Mouse (Mus musculus): ENCODE data around the gene Nupl1. TPM values are rescaled to one million over a fixed set of nuclear protein-coding genes. Genes with fewer than 3 reads are reported as not detected.

The Nupl1 gene
- polyA plus RNA-seq, 1 experiment from 2014 or later, result not detected

DNA sequence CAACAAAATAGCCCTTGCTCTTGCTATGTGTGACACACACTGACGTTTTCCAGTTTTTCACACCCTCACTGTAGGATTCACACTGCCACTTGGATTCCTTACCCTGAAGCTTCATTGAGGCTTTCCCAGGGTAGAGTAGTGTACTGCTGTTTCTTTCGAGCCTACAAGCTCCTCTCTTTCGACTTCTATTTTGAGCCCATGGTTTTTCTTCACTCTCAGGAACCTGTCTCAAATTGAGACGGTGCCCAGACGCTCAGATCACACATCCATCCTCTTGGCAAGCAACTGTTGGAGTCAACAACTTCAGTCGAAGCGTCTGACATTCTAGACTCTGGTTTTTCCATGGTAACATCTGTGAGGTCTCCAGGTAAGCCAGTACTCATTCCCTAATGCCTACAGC is 54.3 kb downstream of the Nupl1 start, which contains the start of gene Atp8a2:
Atp8a2 (minus strand) TSS at position 296 of the 400 bp plus-strand sequence.
- 82% methylated on average over 7 of the region's 7 CpGs for WGBS (ENCODE audit: missing documents)
- Histone ChIP-seq H3K27ac (no peak within 1 kb of the TSS), H3K36me3 (ENCODE audit: inconsistent target) (no peaks in the 10 kb centered on the region), H3K79me2 (ENCODE audit: inconsistent target) (no peaks in the 10 kb centered on the region), H3K4me3 (ENCODE audit: inconsistent target) (no peak within 1 kb of the TSS)

DNA sequence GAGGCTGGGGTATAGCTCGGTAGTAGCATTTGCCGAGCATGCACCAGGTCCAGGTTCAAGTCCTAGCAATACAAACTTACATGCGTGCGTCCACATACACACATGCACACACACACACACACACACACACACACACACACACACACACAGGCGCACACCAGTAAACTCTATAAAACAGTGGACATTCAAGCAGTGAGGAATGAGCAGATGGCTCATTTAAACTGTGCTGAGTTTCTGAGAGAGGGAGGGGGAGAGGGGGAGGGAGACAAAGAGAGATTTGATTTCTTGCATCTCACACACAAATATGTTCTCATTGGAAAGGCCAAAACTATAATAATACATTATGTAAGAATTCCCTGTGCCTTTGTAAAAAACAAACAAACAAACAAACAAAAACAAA is 55.2 kb downstream of the Nupl1 start:
- WGBS (ENCODE audit: missing documents), result 71% methylated on average over 1 of the region's 5 CpGs
- Histone ChIP-seq H3K36me3 (ENCODE audit: inconsistent target) (no peaks in the 10 kb centered on the region), H3K27ac (no peak overlapping the region), H3K4me3 (ENCODE audit: inconsistent target) (no peak overlapping the region), H3K79me2 (ENCODE audit: inconsistent target) (no peaks in the 10 kb centered on the region)

- WGBS (ENCODE audit: missing documents), result 71% methylated on average over 1 of the region's 1 CpGs
- no peaks in the 10 kb centered on the region for H3K36me3 ChIP-seq (ENCODE audit: inconsistent target)
- no peak overlapping the region for H3K27ac ChIP-seq
- no peak overlapping the region for H3K4me3 ChIP-seq (ENCODE audit: inconsistent target)
- H3K79me2 ChIP-seq (ENCODE audit: inconsistent target), result no peaks in the 10 kb centered on the region
These were observed 56.6 kb downstream of the Nupl1 start for GRCm38 (mm10) chr14:60194606-60195005.

GRCm38 (mm10) chr14:60189771-60190170 is 61.5 kb downstream of the Nupl1 start:
- Histone ChIP-seq H3K4me3 (ENCODE audit: inconsistent target) (no peak overlapping the region), H3K27ac (no peak overlapping the region), H3K36me3 (ENCODE audit: inconsistent target) (no peaks in the 10 kb centered on the region), H3K79me2 (ENCODE audit: inconsistent target) (no peaks in the 10 kb centered on the region)
- WGBS (ENCODE audit: missing documents), result 77% methylated on average over 5 of the region's 5 CpGs

DNA sequence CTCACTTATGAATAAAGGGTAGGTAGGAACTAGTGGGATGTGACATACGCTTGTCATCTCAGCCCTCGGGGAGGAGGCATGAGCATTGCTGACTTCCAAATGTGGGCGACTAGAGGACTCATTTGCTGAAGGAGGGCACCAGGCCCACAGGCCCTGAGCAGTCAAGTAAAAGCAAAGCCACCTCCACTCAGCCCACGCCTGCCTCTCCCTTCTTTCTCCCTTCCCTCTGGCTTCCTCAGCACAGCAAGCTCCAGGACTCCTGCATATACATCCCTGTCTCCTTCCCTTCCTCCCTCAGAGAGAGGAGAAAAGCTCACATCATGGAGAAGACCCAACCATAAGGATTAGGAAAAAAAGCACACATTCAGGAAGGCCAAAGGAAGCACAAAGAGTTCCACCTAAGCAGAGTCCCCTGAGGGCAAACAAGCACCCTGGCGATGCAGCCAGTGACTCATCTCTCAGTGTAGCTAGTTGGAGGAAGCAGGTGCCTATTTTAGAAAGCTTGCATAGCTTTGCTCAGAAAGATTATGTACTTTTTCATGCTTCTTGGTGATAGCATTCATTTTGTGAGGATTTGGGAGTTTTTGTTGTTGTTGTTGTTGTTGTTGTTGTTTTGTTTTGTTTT is 62.9 kb downstream of the Nupl1 start:
- H3K79me2 ChIP-seq (ENCODE audit: inconsistent target), result no peaks in the 10 kb centered on the region
- H3K4me3 ChIP-seq (ENCODE audit: inconsistent target), result no peak overlapping the region
- 89% methylated on average over 5 of the region's 5 CpGs for WGBS (ENCODE audit: missing documents)
- H3K36me3 ChIP-seq (ENCODE audit: inconsistent target), result no peaks in the 10 kb centered on the region
- no peak overlapping the region for H3K27ac ChIP-seq

DNA sequence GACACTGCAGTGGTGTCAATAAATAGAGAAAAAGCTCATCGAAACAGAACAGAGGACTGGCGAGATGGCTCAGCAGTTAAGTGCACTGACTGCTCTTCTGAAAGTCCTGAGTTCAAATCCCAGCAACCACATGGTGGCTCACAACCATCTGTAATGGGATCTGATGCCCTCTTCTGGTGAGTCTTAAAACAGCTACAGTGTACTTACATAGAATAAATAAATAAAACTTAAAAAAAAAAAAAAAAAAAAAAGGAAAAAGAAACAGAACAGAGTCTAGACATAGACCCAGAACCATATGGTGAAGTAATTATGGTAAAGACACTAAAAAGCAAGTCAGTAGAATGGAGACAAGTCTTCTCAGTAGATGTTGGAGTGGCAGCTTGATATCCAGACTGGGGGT is 69.9 kb downstream of the Nupl1 start:
- Histone ChIP-seq H3K4me3 (ENCODE audit: inconsistent target) (no peak overlapping the region), H3K36me3 (ENCODE audit: inconsistent target) (no peaks in the 10 kb centered on the region), H3K27ac (no peak overlapping the region), H3K79me2 (ENCODE audit: inconsistent target) (no peaks in the 10 kb centered on the region)
- WGBS (ENCODE audit: missing documents), result 90% methylated on average over 2 of the region's 2 CpGs

DNA sequence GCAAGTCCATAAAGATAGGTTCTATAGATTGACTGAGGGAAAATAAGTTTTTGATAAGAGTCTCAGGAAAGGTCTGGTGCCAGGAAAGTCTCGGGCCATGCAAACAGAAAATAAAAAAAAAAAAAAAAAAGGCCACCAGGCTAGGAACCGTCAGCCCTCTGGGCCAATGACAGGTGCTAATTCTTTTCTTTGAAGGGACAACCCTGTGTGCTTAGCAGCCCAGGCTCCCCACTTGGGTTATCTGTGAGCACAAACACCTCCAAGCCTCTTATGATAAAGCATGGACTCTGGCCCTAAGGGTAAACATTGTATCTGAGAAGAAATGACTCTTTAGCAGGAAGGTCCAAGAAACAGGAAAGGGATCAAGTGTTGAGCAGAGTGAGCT is 72.7 kb downstream of the Nupl1 start:
- Histone ChIP-seq H3K79me2 (ENCODE audit: inconsistent target) (no peaks in the 10 kb centered on the region), H3K4me3 (ENCODE audit: inconsistent target) (no peak overlapping the region), H3K36me3 (ENCODE audit: inconsistent target) (no peaks in the 10 kb centered on the region), H3K27ac (no peak overlapping the region)
- 52% methylated on average over 2 of the region's 2 CpGs for WGBS (ENCODE audit: missing documents)

DNA sequence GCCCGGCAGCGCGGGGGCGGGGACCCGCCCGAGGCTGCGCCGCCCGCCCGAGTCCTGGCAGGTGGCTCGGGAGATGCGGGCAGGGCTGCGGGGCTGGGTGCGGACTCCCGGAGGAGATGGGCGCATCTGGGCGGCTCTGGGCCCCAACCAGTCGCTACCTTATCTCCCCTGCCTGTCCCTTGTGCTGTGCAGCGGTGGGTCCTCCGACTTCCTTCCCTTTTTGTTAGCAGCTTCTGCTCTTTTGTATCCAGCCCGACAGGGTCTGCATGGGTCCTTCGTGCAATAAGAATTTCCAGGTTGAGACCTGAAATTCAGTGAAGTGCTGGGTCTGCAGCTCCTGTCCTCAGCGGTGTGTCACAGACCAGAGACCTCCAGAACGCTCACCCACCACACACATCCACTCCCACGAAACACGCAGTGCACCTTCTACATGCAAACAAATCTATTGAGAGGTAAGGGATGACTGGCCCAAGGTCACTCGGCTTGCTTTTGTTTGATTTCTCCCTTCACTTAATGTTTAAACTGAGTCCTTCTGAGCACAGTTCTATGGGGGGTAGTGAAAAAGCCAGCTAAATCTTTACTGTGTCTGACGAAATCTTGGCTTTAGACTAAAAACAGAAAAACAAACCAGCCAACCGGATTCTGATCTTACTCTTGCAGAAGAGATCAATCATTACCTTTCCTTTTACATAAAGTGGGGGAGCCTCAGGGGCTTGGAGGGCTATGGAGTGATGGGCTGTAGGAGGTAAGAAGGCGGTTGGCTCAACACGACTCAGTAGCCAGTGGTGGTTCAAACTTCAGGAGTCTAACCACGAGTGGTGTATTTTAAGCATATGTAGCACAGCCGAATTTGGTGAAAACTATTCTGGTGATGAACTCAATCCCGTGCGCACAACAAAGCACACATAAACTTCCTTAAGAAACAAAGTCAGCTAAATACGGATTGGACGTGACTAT is 73.3 kb downstream of the Nupl1 start:
- WGBS (ENCODE audit: missing documents), result 21% methylated on average over 32 of the region's 37 CpGs
- Histone ChIP-seq H3K27ac (no peak overlapping the region), H3K79me2 (ENCODE audit: inconsistent target) (no peaks in the 10 kb centered on the region), H3K4me3 (ENCODE audit: inconsistent target) (no peak overlapping the region), H3K36me3 (ENCODE audit: inconsistent target) (no peaks in the 10 kb centered on the region)

DNA sequence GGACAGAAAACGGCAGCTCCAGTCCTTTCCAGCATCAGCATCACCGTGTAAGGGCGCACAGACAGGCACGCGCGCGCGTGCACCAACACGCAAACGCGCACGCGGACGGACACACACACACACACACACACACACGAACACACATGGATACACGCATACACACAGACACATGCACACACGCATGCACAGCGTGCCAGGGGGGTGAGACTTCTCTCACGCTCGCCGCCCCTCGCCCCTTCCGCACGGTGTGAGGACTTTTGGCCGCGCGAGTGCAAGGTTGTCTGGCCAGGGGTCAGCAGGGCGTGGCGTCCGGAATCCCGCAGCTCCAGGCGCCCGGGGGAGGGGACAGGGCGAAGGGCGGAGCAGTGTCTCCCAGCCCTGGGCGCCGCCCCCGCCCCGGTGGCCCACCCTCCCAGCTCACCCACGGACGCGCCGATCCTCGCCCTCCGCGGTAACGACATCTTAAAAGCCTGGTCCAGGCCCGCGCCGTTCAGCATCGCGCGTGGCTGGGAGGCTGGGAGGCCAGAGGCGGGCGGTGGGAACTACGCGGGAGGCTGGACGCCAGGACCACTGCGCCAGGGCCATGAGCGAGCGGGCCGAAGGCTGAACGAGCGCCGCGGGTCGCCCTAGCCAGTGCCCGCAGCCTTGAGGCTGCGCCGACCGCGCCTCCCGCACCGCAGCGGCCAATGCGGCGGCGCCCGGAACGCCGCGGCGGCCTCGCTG is 74.2 kb downstream of the Nupl1 start:
- H3K79me2 ChIP-seq (ENCODE audit: inconsistent target), result no peaks in the 10 kb centered on the region
- H3K27ac ChIP-seq, result no peak overlapping the region
- no peak overlapping the region for H3K4me3 ChIP-seq (ENCODE audit: inconsistent target)
- H3K36me3 ChIP-seq (ENCODE audit: inconsistent target), result no peaks in the 10 kb centered on the region
- WGBS (ENCODE audit: missing documents), result under 1% methylated on average over 70 of the region's 84 CpGs

- no peaks in the 10 kb centered on the region for H3K36me3 ChIP-seq (ENCODE audit: inconsistent target)
- whole genome bisulfite sequencing (ENCODE audit: missing documents), result 30% methylated on average over 8 of the region's 9 CpGs
- no peak overlapping the region for H3K4me3 ChIP-seq (ENCODE audit: inconsistent target)
- no peaks in the 10 kb centered on the region for H3K79me2 ChIP-seq (ENCODE audit: inconsistent target)
- no peak overlapping the region for H3K27ac ChIP-seq
These were observed 74.8 kb downstream of the Nupl1 start for GRCm38 (mm10) chr14:60176469-60176890.

- Histone ChIP-seq H3K27ac (no peak overlapping the region), H3K4me3 (ENCODE audit: inconsistent target) (no peak overlapping the region), H3K36me3 (ENCODE audit: inconsistent target) (no peaks in the 10 kb centered on the region), H3K79me2 (ENCODE audit: inconsistent target) (no peaks in the 10 kb centered on the region)
- 77% methylated on average over 12 of the region's 12 CpGs for whole genome bisulfite sequencing (ENCODE audit: missing documents)
These were observed 78.8 kb downstream of the Nupl1 start for GRCm38 (mm10) chr14:60172286-60173055.

DNA sequence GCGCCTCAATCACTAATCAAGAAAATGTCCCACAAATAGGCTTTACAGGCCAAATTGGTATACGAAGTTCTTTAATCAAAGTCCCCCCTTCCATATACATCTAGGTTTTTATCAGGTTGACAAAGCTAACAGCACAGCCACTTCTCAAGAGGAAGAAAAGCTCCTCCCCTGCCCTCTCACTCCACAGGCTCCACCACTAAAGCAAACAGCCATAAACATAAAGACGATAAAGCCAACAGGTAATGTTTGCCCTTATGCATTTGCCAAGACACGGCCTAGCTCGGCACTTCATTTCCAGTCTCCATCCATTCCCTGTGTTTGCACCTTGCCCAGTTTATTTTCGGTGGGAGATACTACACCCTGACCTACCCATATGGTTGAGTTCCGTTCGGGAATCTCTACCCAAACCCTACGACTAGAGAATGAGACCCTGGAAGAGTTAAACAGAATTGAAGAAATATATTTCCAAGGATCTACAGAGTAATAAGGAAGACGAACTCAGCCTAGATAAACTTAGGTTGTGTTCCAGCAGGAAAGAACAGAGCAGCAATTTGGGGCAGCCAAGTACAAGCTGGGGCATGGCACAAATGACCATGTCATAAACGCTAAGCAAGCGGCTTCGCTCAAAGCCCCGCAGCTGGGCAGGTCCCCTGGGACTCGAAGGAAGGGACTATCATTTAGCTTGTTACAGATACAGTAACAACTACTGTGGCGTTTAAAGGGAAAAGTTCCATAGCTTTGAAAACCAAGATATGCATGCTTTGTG is 80.2 kb downstream of the Nupl1 start:
- H3K79me2 ChIP-seq (ENCODE audit: inconsistent target), result no peaks in the 10 kb centered on the region
- no peak overlapping the region for H3K4me3 ChIP-seq (ENCODE audit: inconsistent target)
- H3K27ac ChIP-seq, result no peak overlapping the region
- 93% methylated on average over 16 of the region's 16 CpGs for WGBS (ENCODE audit: missing documents)
- H3K36me3 ChIP-seq (ENCODE audit: inconsistent target), result no peaks in the 10 kb centered on the region

GRCm38 (mm10) chr14:60163367-60163766 is 87.9 kb downstream of the Nupl1 start:
- no peaks in the 10 kb centered on the region for H3K36me3 ChIP-seq (ENCODE audit: inconsistent target)
- H3K79me2 ChIP-seq (ENCODE audit: inconsistent target), result no peaks in the 10 kb centered on the region
- no peak overlapping the region for H3K27ac ChIP-seq
- no peak overlapping the region for H3K4me3 ChIP-seq (ENCODE audit: inconsistent target)
- WGBS (ENCODE audit: missing documents), result 89% methylated on average over 3 of the region's 3 CpGs
